8 mouse cellular contexts compared by ENCODE assay signal in genomic region chr6:55519605-55520201, GRCm38 (mm10).
DNase-seq lines count a peak whose midpoint lies in the region; ATAC-seq and TF ChIP-seq lines count a peak whose summit lies in the region.

No protein-coding gene starts in this region.

- no peak overlapping the region for H3K27ac ChIP-seq in heart, embryonic 12.5 days (ENCODE audit: poor library complexity, severe bottlenecking)
- H3K27ac ChIP-seq in kidney, embryonic 16.5 days (ENCODE audit: low read length), result no peak overlapping the region
- no peak overlapping the region for H3K27ac ChIP-seq in limb, embryonic 15.5 days
- no peak overlapping the region for H3K27ac ChIP-seq in neural tube, embryonic 13.5 days (replicated peaks)

- H3K36me3 ChIP-seq in C2C12 (ENCODE audit: control insufficient read depth, insufficient read depth), result no peaks in the 10 kb centered on the region
- no peaks in the 10 kb centered on the region for H3K36me3 ChIP-seq in heart, embryonic 12.5 days
- H3K36me3 ChIP-seq in kidney, embryonic 16.5 days (ENCODE audit: insufficient read depth, low read length), result no peaks in the 10 kb centered on the region
- H3K36me3 ChIP-seq in limb, embryonic 15.5 days, result no peaks in the 10 kb centered on the region
- H3K36me3 ChIP-seq in neural tube, embryonic 13.5 days, result no peaks in the 10 kb centered on the region

- ATAC-seq in erythroid progenitor cell, adult 5-6 weeks (replicated peaks; ENCODE audit: low FRiP score, poor library complexity, severe bottlenecking), result peak; percentile 71
- 0 out of 2 replicates have a peak, but pooled peaks have one; percentile 68 for ATAC-seq in heart, embryonic 12.5 days (ENCODE audit: insufficient number of reproducible peaks, low FRiP score)
- peak; percentile 95 for ATAC-seq in kidney, embryonic 16.5 days (ENCODE audit: low FRiP score, low TSS enrichment)
- ATAC-seq in limb, embryonic 15.5 days (ENCODE audit: insufficient number of reproducible peaks, low FRiP score, low TSS enrichment, low read depth), result peak; percentile 78; the same call in 1 of the 2 replicates
- peak; percentile 97 for ATAC-seq in neural tube, embryonic 13.5 days (ENCODE audit: low read depth)

- peak overlapping the region; percentile 42 for H3K4me2 ChIP-seq in heart, embryonic 12.5 days
- H3K4me2 ChIP-seq in kidney, embryonic 16.5 days (replicated peaks; ENCODE audit: low read depth, low read length), result 0 out of 2 replicates have a peak overlapping the region, but pooled peaks have one; percentile 32
- peak overlapping the region; percentile 31 for H3K4me2 ChIP-seq in limb, embryonic 15.5 days
- peak overlapping the region; percentile 38 for H3K4me2 ChIP-seq in neural tube, embryonic 13.5 days

- H3ac ChIP-seq in C2C12 (ENCODE audit: control insufficient read depth, insufficient read length, low read depth), result no peak overlapping the region

- H3K4me3 ChIP-seq in C2C12 (ENCODE audit: insufficient read depth, poor library complexity, severe bottlenecking), result no peak overlapping the region
- peak overlapping the region; percentile 28; the same call in 1 of the 2 replicates for H3K4me3 ChIP-seq in heart, embryonic 12.5 days
- no peak overlapping the region for H3K4me3 ChIP-seq in kidney, embryonic 16.5 days (ENCODE audit: low read length)
- H3K4me3 ChIP-seq in limb, embryonic 15.5 days, result 0 out of 2 replicates have a peak overlapping the region, but pooled peaks have one; percentile 13
- H3K4me3 ChIP-seq in neural tube, embryonic 13.5 days, result no peak overlapping the region

- 0 out of 2 replicates have a peak, but pooled peaks cover 4% of the 10 kb centered on the region for H3K9me3 ChIP-seq in heart, embryonic 12.5 days (replicated peaks)
- H3K9me3 ChIP-seq in kidney, embryonic 16.5 days (ENCODE audit: low read length), result no peaks in the 10 kb centered on the region
- H3K9me3 ChIP-seq in limb, embryonic 15.5 days, result no peaks in the 10 kb centered on the region
- H3K9me3 ChIP-seq in neural tube, embryonic 13.5 days, result peaks cover 5% of the 10 kb centered on the region

- no peaks in the 10 kb centered on the region for H3K27me3 ChIP-seq in C2C12 (ENCODE audit: control insufficient read depth, insufficient read depth, insufficient read length)
- no peaks in the 10 kb centered on the region for H3K27me3 ChIP-seq in heart, embryonic 12.5 days (replicated peaks)
- no peaks in the 10 kb centered on the region for H3K27me3 ChIP-seq in kidney, embryonic 16.5 days (ENCODE audit: insufficient read depth, low read length)
- H3K27me3 ChIP-seq in limb, embryonic 15.5 days, result no peaks in the 10 kb centered on the region
- no peaks in the 10 kb centered on the region for H3K27me3 ChIP-seq in neural tube, embryonic 13.5 days

- peak; percentile 94 for DNase-seq in brain, embryonic 14.5 days (ENCODE audit: low read depth)
- DNase-seq in thymus, postnatal 14 days, result peak; percentile 19

- H3K9ac ChIP-seq in heart, embryonic 12.5 days, result no peak overlapping the region
- no peak overlapping the region for H3K9ac ChIP-seq in kidney, embryonic 16.5 days (replicated peaks; ENCODE audit: low read length)
- H3K9ac ChIP-seq in limb, embryonic 15.5 days, result no peak overlapping the region
- 0 out of 2 replicates have a peak overlapping the region, but pooled peaks have one; percentile 10 for H3K9ac ChIP-seq in neural tube, embryonic 13.5 days

- TF ChIP-seq CTCF in C2C12 (IDR thresholded peaks at IDR 0.05; ENCODE audit: control insufficient read depth, insufficient read depth, insufficient read length), result peak; percentile 67
- peak; percentile 94 for TF ChIP-seq CTCF in brain, embryonic 14.5 days (IDR thresholded peaks at IDR 0.05; ENCODE audit: borderline replicate concordance, extremely low read depth, insufficient read depth, insufficient read length)

- no peaks in the 10 kb centered on the region for H3K79me3 ChIP-seq in C2C12 (ENCODE audit: low read depth)

- TF ChIP-seq POLR2A in brain, embryonic 14.5 days (IDR thresholded peaks at IDR 0.05; ENCODE audit: borderline replicate concordance, extremely low read depth, insufficient read depth, insufficient read length, poor library complexity, severe bottlenecking), result no peak

- no peaks in the 10 kb centered on the region for H3K4me1 ChIP-seq in heart, embryonic 12.5 days (replicated peaks)
- no peaks in the 10 kb centered on the region for H3K4me1 ChIP-seq in kidney, embryonic 16.5 days (ENCODE audit: insufficient read depth, low read length)
- H3K4me1 ChIP-seq in limb, embryonic 15.5 days, result no peaks in the 10 kb centered on the region
- peaks cover 7% of the 10 kb centered on the region; the same call in 1 of the 2 replicates for H3K4me1 ChIP-seq in neural tube, embryonic 13.5 days (replicated peaks)

- no peaks in the 10 kb centered on the region for H3K79me2 ChIP-seq in C2C12 (ENCODE audit: control insufficient read depth, insufficient read depth)

- WGBS in heart, embryonic 12.5 days, result 17% methylated on average over 11 of the region's 11 CpGs
- 14% methylated on average over 11 of the region's 11 CpGs for WGBS in kidney, embryonic 16.5 days
- 14% methylated on average over 11 of the region's 11 CpGs for WGBS in limb, embryonic 15.5 days
- 10% methylated on average over 11 of the region's 11 CpGs for WGBS in neural tube, embryonic 13.5 days

TF ChIP-seq in C2C12, 6 proteins besides CTCF, POLR2A, EP300 and RAD21:
- no peak for TF ChIP-seq USF1 (IDR thresholded peaks at IDR 0.05; ENCODE audit: low read depth)
- no peak for TF ChIP-seq MYOD1 (IDR thresholded peaks at IDR 0.05; ENCODE audit: control insufficient read depth, insufficient read length, low read depth)
- no peak for TF ChIP-seq MAX (IDR thresholded peaks at IDR 0.05)
- TF ChIP-seq CEBPB (IDR thresholded peaks at IDR 0.05; ENCODE audit: low read depth), result no peak
- TF ChIP-seq FOSL1 (IDR thresholded peaks at IDR 0.05; ENCODE audit: insufficient read depth, low read length, poor library complexity, severe bottlenecking), result no peak
- TF ChIP-seq MYOG (IDR thresholded peaks at IDR 0.05; ENCODE audit: control insufficient read depth, extremely low read depth, insufficient read length), result no peak

Comparison
In these comparisons a context has a peak if more than half of its experiments do, and no peak if none do; other contexts are left out.
1. H3K4me3 ChIP-seq: peak in heart, embryonic 12.5 days (single experiment) and limb, embryonic 15.5 days (single experiment); none in C2C12 (single experiment), kidney, embryonic 16.5 days (single experiment) and neural tube, embryonic 13.5 days (single experiment).
2. Peak in every context shown above with its lines, with median percentiles within 50 percentile points of each other: ATAC-seq and H3K4me2 ChIP-seq.